Mouse (Mus musculus): ENCODE results near the gene Nr1d1. TPM values are rescaled to one million over a fixed set of nuclear protein-coding genes. Genes with fewer than 3 reads are reported as not detected.
A peak's percentile ranks its signal among the peaks of the same experiment; 100 is the strongest.

Gene Nr1d1
- total and polyA plus RNA-seq, 3 experiments = 2.0 to 5.6 TPM; not detected in 1

DNA sequence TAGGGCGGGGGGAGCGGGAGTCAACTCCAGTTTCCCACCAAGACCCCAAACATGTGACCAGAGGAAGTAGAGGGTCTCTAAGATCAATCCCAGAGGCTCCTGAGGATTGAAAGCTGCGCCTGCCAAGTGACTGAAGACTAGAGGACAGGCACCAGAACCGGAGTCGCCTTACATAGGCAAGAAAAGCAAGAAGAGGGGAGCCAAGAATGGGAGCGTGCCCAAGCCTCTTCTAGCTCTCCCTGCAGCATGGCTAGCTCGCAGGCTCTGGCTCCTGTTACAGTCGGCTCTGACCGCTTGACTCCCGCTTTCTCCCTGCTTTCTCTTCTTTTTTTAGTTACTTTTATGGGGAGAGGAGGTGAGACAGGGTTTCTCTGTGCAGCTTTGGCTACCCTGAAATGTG is 10.1 kb upstream of the Nr1d1 start (continued):
- no peak for TF ChIP-seq USF1 (IDR thresholded peaks at IDR 0.05; ENCODE audit: low read depth, low read length)

DNA sequence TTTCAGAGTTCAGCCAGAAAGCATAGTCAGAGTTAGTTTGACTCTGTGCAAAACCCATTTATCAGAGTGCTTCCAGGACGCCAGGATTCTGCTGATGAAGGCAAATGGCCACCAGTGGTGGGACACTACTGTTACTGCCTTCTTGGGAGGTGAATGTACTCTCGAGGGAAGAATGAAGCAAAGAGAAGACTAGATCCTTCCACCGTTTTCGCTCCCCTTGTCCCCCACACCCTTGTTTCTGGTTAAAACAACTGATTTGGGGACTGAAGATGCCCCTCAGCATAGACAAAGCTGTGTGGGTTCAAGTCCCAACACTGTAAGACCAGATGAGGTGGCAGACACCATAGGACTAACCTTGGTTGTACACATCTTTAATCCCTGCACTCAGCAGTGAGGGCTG is 9.0 kb upstream of the Nr1d1 start:
- no peak for DNase-seq (ENCODE audit: low read depth, low spot score)
- Histone ChIP-seq H3K27me3 (ENCODE audit: control insufficient read depth in 1 of 2, insufficient read depth in 2 of 2, low read length in 2 of 2) (no peaks in the 10 kb centered on the region), H3K4me1 (ENCODE audit: control insufficient read depth in 1 of 2, insufficient read depth in 2 of 2, low read length in 2 of 2) (peaks cover 5 to 35% of the 10 kb centered on the region in 2 experiments), H3K9me3 (replicated peaks; ENCODE audit: insufficient read depth, low read length) (no peaks in the 10 kb centered on the region), H3K79me2 (ENCODE audit: control insufficient read depth, insufficient read depth, low read length, poor library complexity) (peaks cover under 1% of the 10 kb centered on the region; the same call in 1 of the 2 replicates), H3K36me3 (ENCODE audit: control insufficient read depth in 1 of 2, insufficient read depth in 2 of 2, low read length in 2 of 2) (peaks cover 0 to 25% of the 10 kb centered on the region in 2 experiments; a peak in 2 of 4 replicates), H3K4me3 (ENCODE audit: control insufficient read depth in 1 of 2, insufficient read depth in 1 of 2, low read depth in 2 of 2, low read length in 2 of 2) (no peak overlapping the region), H3K9ac (ENCODE audit: control insufficient read depth, low read depth, low read length, poor library complexity, severe bottlenecking) (no peak overlapping the region; the same call in 1 of the 2 replicates), H3K27ac (ENCODE audit: control insufficient read depth, low read depth, low read length) (no peak overlapping the region)
- TF ChIP-seq RCOR1 (IDR thresholded peaks at IDR 0.05; ENCODE audit: low read depth, low read length) (no peak), POLR2AphosphoS2 (IDR thresholded peaks at IDR 0.05; ENCODE audit: low read length) (no peak), ZC3H11A (IDR thresholded peaks at IDR 0.05; ENCODE audit: low read depth, low read length) (no peak), E2F4 (IDR thresholded peaks at IDR 0.05; ENCODE audit: borderline replicate concordance, low read depth, low read length) (no peak), ELF1 (IDR thresholded peaks at IDR 0.05; ENCODE audit: low read depth, low read length) (no peak)

DNA sequence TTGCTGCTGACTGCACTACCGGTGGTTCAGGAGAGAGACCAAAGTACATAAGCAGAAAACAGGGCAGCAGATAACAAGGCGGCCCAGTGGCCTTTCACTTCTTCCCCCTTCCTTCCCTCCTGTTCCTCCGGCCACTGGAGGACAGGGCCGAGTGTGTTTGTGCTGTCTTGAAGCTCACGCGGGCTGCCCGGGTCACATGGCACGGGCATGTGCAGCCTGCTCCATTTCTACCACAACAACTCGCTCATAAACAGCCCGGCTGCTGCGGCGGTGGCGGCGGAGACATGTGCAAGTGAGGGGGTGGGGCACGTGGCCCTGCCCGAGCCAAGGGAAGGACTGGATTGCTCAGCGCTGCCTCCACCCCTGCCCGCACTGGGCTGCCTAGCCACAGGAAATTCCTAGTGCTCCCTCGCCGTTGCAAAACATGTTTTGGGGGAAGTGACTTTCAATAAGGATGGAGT is 8.1 kb upstream of the Nr1d1 start:
- no peaks in the 10 kb centered on the region for H3K9me3 ChIP-seq (replicated peaks; ENCODE audit: insufficient read depth, low read length)
- H3K4me3 ChIP-seq (ENCODE audit: control insufficient read depth in 1 of 2, insufficient read depth in 1 of 2, low read depth in 2 of 2, low read length in 2 of 2) = peak overlapping the region; percentile 75 to 79
- H3K9ac ChIP-seq (ENCODE audit: control insufficient read depth, low read depth, low read length, poor library complexity, severe bottlenecking) = peak overlapping the region; percentile 86
- H3K79me2 ChIP-seq (ENCODE audit: control insufficient read depth, insufficient read depth, low read length, poor library complexity) = no peaks in the 10 kb centered on the region; the same call in 1 of the 2 replicates
- peak overlapping the region; percentile 76 for H3K27ac ChIP-seq (ENCODE audit: control insufficient read depth, low read depth, low read length)
- H3K4me1 ChIP-seq (ENCODE audit: control insufficient read depth in 1 of 2, insufficient read depth in 2 of 2, low read length in 2 of 2) = peaks cover 5 to 32% of the 10 kb centered on the region in 2 experiments
- DNase-seq (ENCODE audit: low read depth, low spot score) = peak; percentile 91
- peaks cover 0 to 23% of the 10 kb centered on the region in 2 experiments; a peak in 2 of 4 replicates for H3K36me3 ChIP-seq (ENCODE audit: control insufficient read depth in 1 of 2, insufficient read depth in 2 of 2, low read length in 2 of 2)
- no peaks in the 10 kb centered on the region for H3K27me3 ChIP-seq (ENCODE audit: control insufficient read depth in 1 of 2, insufficient read depth in 2 of 2, low read length in 2 of 2)
- TF ChIP-seq SMC3 (IDR thresholded peaks at IDR 0.05; ENCODE audit: low read depth, low read length) (peak; percentile 25; the same call in 1 of the 2 replicates), MYC (IDR thresholded peaks at IDR 0.05; ENCODE audit: low read depth, low read length) (peak; percentile 83; the same call in 1 of the 2 replicates), MXI1 (IDR thresholded peaks at IDR 0.05; ENCODE audit: low read depth, low read length) (peak; percentile 100), RAD21 (IDR thresholded peaks at IDR 0.05; ENCODE audit: low read depth, low read length) (no peak), CHD1 (IDR thresholded peaks at IDR 0.05; ENCODE audit: low read depth, low read length) (no peak), NRF1 (IDR thresholded peaks at IDR 0.05; ENCODE audit: insufficient read depth, low read depth, low read length, poor library complexity, severe bottlenecking) (peak; percentile 41; the same call in 1 of the 2 replicates), POLR2AphosphoS2 (IDR thresholded peaks at IDR 0.05; ENCODE audit: low read length) (no peak), TBP (IDR thresholded peaks at IDR 0.05; ENCODE audit: low read depth, low read length) (0 out of 2 replicates have a peak, but pooled peaks have one; percentile 30), ZNF384 (IDR thresholded peaks at IDR 0.05; ENCODE audit: low read depth, low read length) (no peak), RCOR1 (IDR thresholded peaks at IDR 0.05; ENCODE audit: low read depth, low read length) (peak; percentile 56), NELFE (IDR thresholded peaks at IDR 0.05; ENCODE audit: low read depth, low read length) (peak; percentile 58), KAT2A (conservative IDR thresholded peaks at IDR 0.05; ENCODE audit: low read depth, low read length) (no peak), ZMIZ1 (IDR thresholded peaks at IDR 0.05; ENCODE audit: low read depth, low read length) (peak; percentile 83), CTCF (IDR thresholded peaks at IDR 0.05 in 2 of 3, conservative IDR thresholded peaks at IDR 0.05 in 1 of 3; ENCODE audit: control insufficient read depth in 1 of 3, insufficient read depth in 1 of 3, low read depth in 2 of 3, low read length in 3 of 3, poor library complexity in 1 of 3, severe bottlenecking in 1 of 3) (peak in 1 of 3 experiments; percentile 7; a peak in 2 of 6 replicates), CHD2 (IDR thresholded peaks at IDR 0.05; ENCODE audit: low read length) (no peak), JUND (IDR thresholded peaks at IDR 0.05; ENCODE audit: low read depth, low read length) (no peak), EP300 (IDR thresholded peaks at IDR 0.05; ENCODE audit: low read depth in 1 of 2, low read length in 2 of 2) (no peak; a peak in 3 of 4 replicates), POLR2AphosphoS5 (IDR thresholded peaks at IDR 0.05; ENCODE audit: borderline replicate concordance, low read depth, low read length) (no peak), MAFK (IDR thresholded peaks at IDR 0.05; ENCODE audit: borderline replicate concordance, low read depth, low read length) (no peak), BHLHE40 (IDR thresholded peaks at IDR 0.05; ENCODE audit: borderline replicate concordance, low read depth, low read length) (peak; percentile 67; the same call in 1 of the 2 replicates), ETS1 (IDR thresholded peaks at IDR 0.05; ENCODE audit: low read depth, low read length) (no peak; the same call in 1 of the 2 replicates), MEF2A (IDR thresholded peaks at IDR 0.05; ENCODE audit: extremely low read depth, insufficient replicate concordance, low read depth, low read length, poor library complexity, severe bottlenecking) (no peak), ZKSCAN1 (IDR thresholded peaks at IDR 0.05; ENCODE audit: low read depth, low read length) (no peak), TCF12 (IDR thresholded peaks at IDR 0.05; ENCODE audit: low read depth, low read length) (peak; percentile 36; the same call in 1 of the 2 replicates)

Measured in MEL (cell line).